Mouse (Mus musculus) neural tube, embryonic 11.5 days (tissue): ENCODE measurements around the gene Lrrn4cl. TPM values are rescaled to one million over a fixed set of nuclear protein-coding genes. Genes with fewer than 3 reads are reported as not detected.
"Not testable (repeated sequence)": the region's sequence is repeated elsewhere in the genome, so short reads cannot be mapped to it uniquely, and the experiment has no call there.

Source experiments
- ATAC-seq: fragments of 200-750 bp; cut with Nextera tagmentation; 2 replicates; pipeline ENCODE4 v1.8.0; 2017; ENCODE audit warnings: moderate number of reproducible peaks, mild to moderate bottlenecking, moderate TSS enrichment, moderate library complexity; ENCODE audit not compliant: insufficient read depth, low FRiP score, low TSS enrichment
- DNase-seq: peaks from one replicate; pipeline ENCODE4 v3.0.0-alpha.2; 2015; ENCODE audit warnings: low spot score
- H3K27ac ChIP-seq: fragments of 300-500 bp; sonication (generic); 2 replicates; pipeline ENCODE4 v1.5.1; 2014; ENCODE audit warnings: low read depth, mild to moderate bottlenecking, low read length
- H3K27me3 ChIP-seq: fragments of 300-500 bp; sonication (generic); 2 replicates; pipeline ENCODE4 v1.6.1; 2014; ENCODE audit warnings: mild to moderate bottlenecking, low read length, mixed read lengths; ENCODE audit not compliant: control insufficient read depth, insufficient read depth
- H3K36me3 ChIP-seq: fragments of 300-500 bp; sonication (generic); 2 replicates; pipeline ENCODE4 v1.6.1; 2014; ENCODE audit warnings: mild to moderate bottlenecking, low read length, moderate library complexity, mixed read lengths; ENCODE audit not compliant: control insufficient read depth, insufficient read depth
- H3K4me1 ChIP-seq: fragments of 300-500 bp; sonication (generic); 2 replicates; pipeline ENCODE4 v1.6.1; 2014; ENCODE audit warnings: low read length, mixed read lengths; ENCODE audit not compliant: control insufficient read depth, insufficient read depth
- H3K4me2 ChIP-seq: fragments of 300-500 bp; sonication (generic); 2 replicates; pipeline ENCODE4 v1.6.1; 2014; ENCODE audit warnings: low read depth, mild to moderate bottlenecking, moderate library complexity
- H3K4me3 ChIP-seq: fragments of 300-500 bp; sonication (generic); 2 replicates; pipeline ENCODE4 v1.5.1; 2014; ENCODE audit warnings: low read depth, low read length
- H3K9ac ChIP-seq: fragments of 300-500 bp; sonication (generic); 2 replicates; pipeline ENCODE4 v1.6.1; 2014; ENCODE audit warnings: mild to moderate bottlenecking, low read length
- H3K9me3 ChIP-seq: fragments of 300-500 bp; sonication (generic); 2 replicates; pipeline ENCODE4 v1.6.1; 2016; ENCODE audit warnings: low read length; ENCODE audit not compliant: control insufficient read depth
- WGBS: fragments of 180-500 bp; shearing (Covaris S2); extraction: QIAGEN DNeasy Blood & Tissue Kit; methylation state at CpG from one replicate; pipeline ENCODE4 v1.1.7; 2014; 5-methylcytosine and 5-hydroxymethylcytosine counted together
- polyA plus RNA-seq: library from polyadenylated mRNA; unstranded; fragments of >200 nt; fragmentation: Nextera tagmentation; extraction: Ambion mirVana; gene quantifications from 2 replicates; pipeline ENCODE4 v1.2.1, GENCODE M21; 2014

The Lrrn4cl gene
- polyA plus RNA-seq, 1 experiment from 2014 or later, result 0.44 TPM

- Histone ChIP-seq H3K27me3 (no peaks in the 10 kb centered on the region), H3K36me3 (0 out of 2 replicates have a peak, but pooled peaks cover 2% of the 10 kb centered on the region), H3K9me3 (no peaks in the 10 kb centered on the region), H3K9ac (no peak overlapping the region; the same call in 1 of the 2 replicates), H3K4me1 (peaks cover 8% of the 10 kb centered on the region), H3K4me3 (no peak overlapping the region), H3K4me2 (no peak overlapping the region), H3K27ac (no peak overlapping the region)
- 50% methylated on average over 1 of the region's 1 CpGs for WGBS
- ATAC-seq (no peak), DNase-seq (no peak)
Measured at GRCm38 (mm10) chr19:8886916-8887584, 36.5 kb downstream of the Lrrn4cl start.

GRCm38 (mm10) chr19:8887585-8888463, 37.3 kb downstream of the Lrrn4cl start:
- no peaks in the 10 kb centered on the region for H3K27me3 ChIP-seq
- no peak for ATAC-seq
- peaks cover 8% of the 10 kb centered on the region for H3K4me1 ChIP-seq
- H3K9ac ChIP-seq, result peak overlapping the region; percentile 84
- H3K27ac ChIP-seq, result peak overlapping the region; percentile 58
- peak overlapping the region; percentile 80 for H3K4me2 ChIP-seq
- H3K36me3 ChIP-seq, result 0 out of 2 replicates have a peak, but pooled peaks cover 2% of the 10 kb centered on the region
- no peak for DNase-seq
- WGBS, result 13% methylated on average over 19 of the region's 19 CpGs
- peak overlapping the region; percentile 68 for H3K4me3 ChIP-seq
- H3K9me3 ChIP-seq, result no peaks in the 10 kb centered on the region

GRCm38 (mm10) chr19:8888511-8889385, 38.2 kb downstream of the Lrrn4cl start, which contains the start of the genes 1810009A15Rik and Gm49416:
TSS of gene 1810009A15Rik (plus strand) at chr19:8888853.
TSS of gene Gm49416 (plus strand) at chr19:8888926.
- Histone ChIP-seq H3K36me3 (0 out of 2 replicates have a peak, but pooled peaks cover 2% of the 10 kb centered on the region), H3K27me3 (no peaks in the 10 kb centered on the region), H3K4me1 (peaks cover 8% of the 10 kb centered on the region), H3K9me3 (no peaks in the 10 kb centered on the region), H3K9ac (peak within 1 kb of the TSS; percentile 84), H3K4me3 (peak within 1 kb of the TSS; percentile 68), H3K27ac (peak within 1 kb of the TSS; percentile 87), H3K4me2 (peak within 1 kb of the TSS; percentile 80)
- WGBS, result under 1% methylated on average over 58 of the region's 58 CpGs
- ATAC-seq (peak; percentile 95), DNase-seq (peak; percentile 95)

- peak within 1 kb of the TSS; percentile 36; the same call in 1 of the 2 replicates for H3K27ac ChIP-seq
- no peaks in the 10 kb centered on the region for H3K9me3 ChIP-seq
- H3K36me3 ChIP-seq, result peaks cover 8% of the 10 kb centered on the region
- H3K4me3 ChIP-seq, result peak within 1 kb of the TSS; percentile 49
- DNase-seq (peak; percentile 89), ATAC-seq (peak; percentile 63)
- no peaks in the 10 kb centered on the region for H3K27me3 ChIP-seq
- 3% methylated on average over 54 of the region's 54 CpGs for WGBS
- peaks cover 9% of the 10 kb centered on the region for H3K4me1 ChIP-seq
- peak within 1 kb of the TSS; percentile 60 for H3K4me2 ChIP-seq
- H3K9ac ChIP-seq, result peak within 1 kb of the TSS; percentile 66
Measured at GRCm38 (mm10) chr19:8892829-8893766, 42.5 kb downstream of the Lrrn4cl start, which contains the start of gene Ints5. TSS of gene Ints5 (plus strand) at chr19:8893005.

- Histone ChIP-seq H3K36me3 (peaks cover 7% of the 10 kb centered on the region), H3K9me3 (no peaks in the 10 kb centered on the region), H3K27ac (no peak overlapping the region), H3K9ac (no peak overlapping the region), H3K4me2 (no peak overlapping the region), H3K27me3 (no peaks in the 10 kb centered on the region), H3K4me3 (no peak overlapping the region), H3K4me1 (peaks cover 18% of the 10 kb centered on the region)
- WGBS, result 92% methylated on average over 9 of the region's 9 CpGs
- DNase-seq (no peak), ATAC-seq (no peak)
Measured at GRCm38 (mm10) chr19:8895397-8895960, 44.9 kb downstream of the Lrrn4cl start.

GRCm38 (mm10) chr19:8896231-8896630, 45.7 kb downstream of the Lrrn4cl start:
- H3K36me3 ChIP-seq, ATAC-seq, H3K4me3 ChIP-seq, DNase-seq, H3K27me3 ChIP-seq, H3K27ac ChIP-seq, H3K4me2 ChIP-seq, H3K9ac ChIP-seq, H3K9me3 ChIP-seq: not testable (repeated sequence)
- 90% methylated on average over 5 of the region's 5 CpGs for WGBS
- H3K4me1 ChIP-seq, result peaks cover 18% of the 10 kb centered on the region

GRCm38 (mm10) chr19:8897211-8897864, 46.8 kb downstream of the Lrrn4cl start:
- H3K36me3 ChIP-seq, result not testable (repeated sequence)
- 29% methylated on average over 21 of the region's 21 CpGs for WGBS
- peak; percentile 55 for DNase-seq

More at GRCm38 (mm10) chr19:8897211-8897864, 46.8 kb downstream of the Lrrn4cl start:
- Histone ChIP-seq H3K4me1 (peaks cover 18% of the 10 kb centered on the region), H3K9ac (peak overlapping the region; percentile 46), H3K4me3 (peak overlapping the region; percentile 88), H3K27ac (peak overlapping the region; percentile 70), H3K4me2 (peak overlapping the region; percentile 48)
- H3K9me3 ChIP-seq, H3K27me3 ChIP-seq: not testable (repeated sequence)
- peak; percentile 41 for ATAC-seq
